ENCODE assay signal across 9 mouse cellular contexts in genomic region chr12:73545672-73546085, GRCm38 (mm10). TPM values are rescaled to one million over a fixed set of nuclear protein-coding genes. Genes with fewer than 3 reads are reported as not detected.
A peak's percentile ranks its signal among the peaks of the same experiment; 100 is the strongest.
DNase-seq lines count a peak whose midpoint lies in the region; ATAC-seq and TF ChIP-seq lines count a peak whose summit lies in the region.
"Had no signal": no experiment of that assay in that cellular context is flagged by ENCODE, and none has a peak within 500 bp of the region (broad histone marks: within the 10 kb centered on the region; RNA-seq: fewer than 3 reads in every experiment).

No protein-coding gene starts in this region.

- H3K36me3 ChIP-seq in hindbrain, embryonic 15.5 days: no peaks in the 10 kb centered on the region
- no peaks in the 10 kb centered on the region for H3K36me3 ChIP-seq in midbrain, embryonic 15.5 days (replicated peaks)

- TF ChIP-seq CTCF in gastrocnemius, adult 2 months (IDR thresholded peaks at IDR 0.05): peak; percentile 53

- no peaks in the 10 kb centered on the region for H3K9me3 ChIP-seq in hindbrain, embryonic 15.5 days
- H3K9me3 ChIP-seq in midbrain, embryonic 15.5 days: no peaks in the 10 kb centered on the region

- ATAC-seq in hindbrain, embryonic 15.5 days (ENCODE audit: low FRiP score, low read depth): no peak
- peak; percentile 52; the same call in 1 of the 2 replicates for ATAC-seq in midbrain, embryonic 15.5 days (replicated peaks)

- intact Hi-C loops in gastrocnemius, adult 2 months (cut with DNase I): loop anchor here (5.0 kb wide), 1 partner anchor 367 kb away; no protein-coding TSS in a partner anchor

- H3K4me3 ChIP-seq in gastrocnemius, adult 2 months: peak overlapping the region; percentile 81
- H3K4me3 ChIP-seq in hindbrain, embryonic 15.5 days: peak overlapping the region; percentile 29
- peak overlapping the region; percentile 37 for H3K4me3 ChIP-seq in midbrain, embryonic 15.5 days

- peak overlapping the region; percentile 51 for H3K4me2 ChIP-seq in hindbrain, embryonic 15.5 days
- peak overlapping the region; percentile 53 for H3K4me2 ChIP-seq in midbrain, embryonic 15.5 days

- H3K9ac ChIP-seq in hindbrain, embryonic 15.5 days: no peak overlapping the region
- peak overlapping the region; percentile 15; the same call in 1 of the 2 replicates for H3K9ac ChIP-seq in midbrain, embryonic 15.5 days

- H3K4me1 ChIP-seq in hindbrain, embryonic 15.5 days (replicated peaks): peaks cover 14% of the 10 kb centered on the region
- peaks cover 13% of the 10 kb centered on the region for H3K4me1 ChIP-seq in midbrain, embryonic 15.5 days

- peak overlapping the region; percentile 75 for H3K27ac ChIP-seq in gastrocnemius, adult 2 months
- no peak overlapping the region for H3K27ac ChIP-seq in hindbrain, embryonic 15.5 days (replicated peaks)
- no peak overlapping the region for H3K27ac ChIP-seq in midbrain, embryonic 15.5 days

- under 1% methylated on average over 55 of the region's 55 CpGs for WGBS in hindbrain, embryonic 15.5 days
- 2% methylated on average over 54 of the region's 55 CpGs for WGBS in midbrain, embryonic 15.5 days

- H3K27me3 ChIP-seq in hindbrain, embryonic 15.5 days: peaks cover 85% of the 10 kb centered on the region
- H3K27me3 ChIP-seq in midbrain, embryonic 15.5 days (replicated peaks): peaks cover 87% of the 10 kb centered on the region

- peak; percentile 64 for DNase-seq in CD4-positive helper T cell, adult 2 months (ENCODE audit: low read depth, low spot score)
- DNase-seq in adrenal gland, adult 2 months: peak; percentile 50
- peak; percentile 71 for DNase-seq in gastrocnemius, adult 2 months
- peak; percentile 30 for DNase-seq in liver
- DNase-seq in urinary bladder, postnatal 25 days (ENCODE audit: low spot score): peak; percentile 61
- no peak for DNase-seq in frontal cortex, adult 2 months (ENCODE audit: extremely low spot score in 1 of 2, low spot score in 1 of 2)

RNA-seq across cellular contexts. Expression of gene Tmem30b, which starts 0.5 kb away (rescaled TPM):
- total RNA-seq in adrenal gland, adult 2 months (2021): under 1 TPM; 0.09 to 0.41 TPM
- 0.23 and 0.25 TPM in 2 replicates for polyA plus RNA-seq in adrenal gland, adult 2 months (2012; rRNA removed)
- total RNA-seq in gastrocnemius, adult 2 months (2021): under 1 TPM; 0.26 to 0.50 TPM
- 0.24 and 0.38 TPM in 2 replicates for polyA plus RNA-seq in hindbrain, embryonic 15.5 days (2015; fragmentation: Nextera tagmentation; extraction: Ambion mirVana)
- 0.31 and 0.49 TPM in 2 replicates for polyA plus RNA-seq in midbrain, embryonic 15.5 days (2015; fragmentation: Nextera tagmentation; extraction: Ambion mirVana)
- polyA plus RNA-seq in frontal cortex, adult 2 months (2012; rRNA removed): 0.10 and 0.15 TPM in 2 replicates
- total RNA-seq: neutrophil, adult 5-6 weeks had no signal

RNA-seq across cellular contexts. Expression of gene Prkch, which starts 38.9 kb away (rescaled TPM):
- total RNA-seq in adrenal gland, adult 2 months (2021): 10 to 100 TPM in 1 of 2 experiments, 1 to 10 TPM in 1; 8.9 to 16.2 TPM
- 3.7 and 4.7 TPM in 2 replicates for polyA plus RNA-seq in adrenal gland, adult 2 months (2012; rRNA removed)
- 1 to 10 TPM; 5.5 to 7.6 TPM for total RNA-seq in gastrocnemius, adult 2 months (2021)
- polyA plus RNA-seq in hindbrain, embryonic 15.5 days (2015; fragmentation: Nextera tagmentation; extraction: Ambion mirVana): 7.8 and 8.6 TPM in 2 replicates
- polyA plus RNA-seq in midbrain, embryonic 15.5 days (2015; fragmentation: Nextera tagmentation; extraction: Ambion mirVana): 10.1 and 10.3 TPM in 2 replicates
- 2.8 and 3.1 TPM in 2 replicates for polyA plus RNA-seq in frontal cortex, adult 2 months (2012; rRNA removed)

Comparison
In these comparisons a context has a peak if more than half of its experiments do, and no peak if none do; other contexts are left out.
1. DNase-seq: peak in CD4-positive helper T cell, adult 2 months (single experiment), adrenal gland, adult 2 months (single experiment), gastrocnemius, adult 2 months (single experiment), liver (single experiment) and urinary bladder, postnatal 25 days (single experiment); none in frontal cortex, adult 2 months (0 of 2).
2. H3K4me3 ChIP-seq: peak in every context shown above with its lines; median percentile 81 in gastrocnemius, adult 2 months; 37 in midbrain, embryonic 15.5 days; 29 in hindbrain, embryonic 15.5 days.